Mouse (Mus musculus) ES-E14 (cell line): ENCODE measurements around the gene Lhfpl2.

Experiments
- CHD2 ChIP-seq: IDR thresholded peaks from 2 replicates; pipeline ENCODE4 v1.6.1; 2014; ENCODE audit warnings: mild to moderate bottlenecking, low read depth, low read length, inconsistent platforms
- MAFK ChIP-seq: IDR thresholded peaks from 2 replicates; pipeline ENCODE4 v1.6.1; 2014; ENCODE audit warnings: mild to moderate bottlenecking, low read depth, low read length, inconsistent platforms; ENCODE audit not compliant: insufficient read depth

DNA sequence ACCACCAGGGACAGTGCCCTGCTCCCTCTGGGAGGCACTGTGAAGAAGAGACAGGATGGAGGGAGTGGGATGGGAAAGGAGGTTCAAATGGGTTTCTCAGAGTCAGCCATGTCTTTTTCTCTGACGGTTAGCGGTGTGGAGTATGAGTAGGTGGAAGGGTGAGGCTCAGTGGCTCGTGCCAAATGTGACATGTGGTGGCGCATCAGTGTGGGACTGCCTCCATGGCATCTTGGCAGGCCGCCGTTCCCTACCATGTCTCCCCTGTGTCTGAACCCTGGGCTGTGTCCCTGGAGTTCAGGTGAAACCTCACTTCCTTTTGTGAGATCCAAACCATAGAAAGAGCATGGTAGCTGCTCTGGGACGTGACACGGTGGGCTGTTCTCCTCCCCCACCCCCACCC lies 92.2 kb downstream of the Lhfpl2 start:
- TF ChIP-seq CHD2 (no peak), MAFK (no peak)
